Mouse (Mus musculus): Measurements from ENCODE around the gene Muc1. TPM values are rescaled to one million over a fixed set of nuclear protein-coding genes. Genes with fewer than 3 reads are reported as not detected.

Muc1 gene
- polyA plus RNA-seq (2017; shearing (Covaris generic)): not detected

DNA sequence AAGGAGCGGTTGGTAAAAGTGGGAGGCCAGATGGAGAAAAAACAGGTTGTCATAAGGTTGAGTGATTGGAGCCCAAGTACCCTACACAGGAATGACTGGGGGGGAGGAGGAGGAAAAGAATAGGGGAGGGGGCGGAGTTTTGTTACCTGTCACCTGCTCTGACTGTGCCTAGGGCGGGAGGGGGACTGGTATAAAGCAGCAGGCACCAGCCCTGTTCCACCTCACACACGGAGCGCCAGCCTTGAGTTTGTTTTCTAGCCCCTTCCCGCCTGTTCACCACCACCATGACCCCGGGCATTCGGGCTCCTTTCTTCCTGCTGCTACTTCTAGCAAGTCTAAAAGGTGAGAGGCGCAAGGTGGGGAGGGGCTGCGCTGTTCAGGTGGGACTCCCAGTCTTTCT, at the start of gene Muc1:
TSS of gene Muc1 (plus strand) at position 222 of the 400 bp plus-strand sequence.

GRCm38 (mm10) chr3:89183058-89183958, 45.5 kb upstream of the Muc1 start, which contains the start of gene Fam189b:
TSS of gene Fam189b (plus strand) at chr3:89183143.

DNA sequence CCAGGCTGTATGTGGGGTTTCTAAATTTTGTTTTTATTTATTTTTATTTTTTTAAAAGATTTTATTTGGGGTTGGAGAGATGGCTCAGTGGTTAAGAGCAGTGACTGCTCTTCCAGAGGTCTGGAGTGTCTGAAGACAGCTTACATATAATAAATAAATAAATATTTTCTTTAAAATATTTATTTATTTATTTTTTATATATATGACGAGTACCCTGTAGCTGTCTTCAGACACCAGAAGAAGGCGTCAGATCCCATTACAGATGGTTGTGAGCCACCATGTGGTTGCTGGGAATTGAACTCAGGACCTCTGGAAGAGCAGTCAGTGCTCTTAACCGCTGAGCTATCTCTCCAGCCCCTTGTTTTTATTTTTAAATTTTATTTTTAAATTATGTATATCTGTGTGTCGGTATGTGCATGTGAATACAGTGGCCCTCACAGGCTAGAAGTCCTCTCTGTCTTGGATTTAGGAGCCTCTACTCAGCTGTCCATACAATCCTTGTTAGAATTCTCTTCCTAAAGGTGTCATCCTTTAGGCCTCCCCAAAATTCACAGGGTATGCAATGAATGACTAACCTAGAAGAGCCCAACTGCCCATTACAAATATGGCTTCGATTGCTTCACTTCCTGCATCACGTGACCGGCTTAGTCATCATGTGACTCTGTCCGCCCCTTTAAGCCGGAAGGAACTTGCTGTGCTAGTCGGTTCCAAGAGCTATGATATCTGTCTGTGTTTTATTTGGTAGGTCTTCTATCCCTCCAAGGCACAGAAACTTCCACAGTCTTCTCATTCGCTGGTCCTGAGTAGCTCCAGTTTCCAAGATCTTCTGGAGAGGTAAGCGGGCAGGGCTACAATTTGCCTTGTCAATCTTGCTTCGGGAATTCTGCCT, 26.4 kb upstream of the Muc1 start, which contains the start of gene Gba:
TSS of gene Gba (plus strand) at position 676 of the 889 bp plus-strand sequence.

GRCm38 (mm10) chr3:89214681-89215411, 14.0 kb upstream of the Muc1 start, which contains the start of gene Thbs3:
TSS of gene Thbs3 (plus strand) at chr3:89215180.

GRCm38 (mm10) chr3:89226900-89227299, 2.0 kb upstream of the Muc1 start, which contains the start of gene Mtx1:
TSS of gene Mtx1 (minus strand) at chr3:89227088.

GRCm38 (mm10) chr3:89245688-89246171, 16.9 kb downstream of the Muc1 start, which contains the start of gene Krtcap2:
TSS of gene Krtcap2 (plus strand) at chr3:89245966.

GRCm38 (mm10) chr3:89246261-89247100, 17.6 kb downstream of the Muc1 start, which contains the start of gene Trim46:
TSS of gene Trim46 (minus strand) at chr3:89246309.

DNA sequence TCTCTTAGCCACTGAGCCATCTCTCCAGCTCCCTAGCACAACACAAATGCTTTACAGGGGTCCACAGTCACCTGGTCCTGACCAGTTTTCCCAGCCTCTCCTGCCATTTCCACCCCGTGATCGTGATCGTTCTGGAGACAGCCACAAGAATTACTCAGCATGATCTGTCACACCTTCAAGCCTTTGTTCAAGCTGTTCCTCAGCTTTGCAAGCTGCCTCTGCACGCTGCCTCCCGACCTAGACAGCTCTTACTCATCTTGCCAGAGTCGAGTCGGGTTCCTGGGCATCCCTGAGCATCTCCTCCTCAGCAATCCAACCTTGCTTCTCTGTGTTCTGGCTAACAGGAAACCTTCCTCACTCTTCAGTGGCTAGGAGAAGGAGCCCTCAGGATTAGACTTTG, 30.2 kb downstream of the Muc1 start, which contains the start of gene Dpm3:
TSS of gene Dpm3 (plus strand) at position 283 of the 400 bp plus-strand sequence.

GRCm38 (mm10) chr3:89270051-89270755, 41.3 kb downstream of the Muc1 start, which contains the start of gene Slc50a1:
TSS of gene Slc50a1 (minus strand) at chr3:89270570.

DNA sequence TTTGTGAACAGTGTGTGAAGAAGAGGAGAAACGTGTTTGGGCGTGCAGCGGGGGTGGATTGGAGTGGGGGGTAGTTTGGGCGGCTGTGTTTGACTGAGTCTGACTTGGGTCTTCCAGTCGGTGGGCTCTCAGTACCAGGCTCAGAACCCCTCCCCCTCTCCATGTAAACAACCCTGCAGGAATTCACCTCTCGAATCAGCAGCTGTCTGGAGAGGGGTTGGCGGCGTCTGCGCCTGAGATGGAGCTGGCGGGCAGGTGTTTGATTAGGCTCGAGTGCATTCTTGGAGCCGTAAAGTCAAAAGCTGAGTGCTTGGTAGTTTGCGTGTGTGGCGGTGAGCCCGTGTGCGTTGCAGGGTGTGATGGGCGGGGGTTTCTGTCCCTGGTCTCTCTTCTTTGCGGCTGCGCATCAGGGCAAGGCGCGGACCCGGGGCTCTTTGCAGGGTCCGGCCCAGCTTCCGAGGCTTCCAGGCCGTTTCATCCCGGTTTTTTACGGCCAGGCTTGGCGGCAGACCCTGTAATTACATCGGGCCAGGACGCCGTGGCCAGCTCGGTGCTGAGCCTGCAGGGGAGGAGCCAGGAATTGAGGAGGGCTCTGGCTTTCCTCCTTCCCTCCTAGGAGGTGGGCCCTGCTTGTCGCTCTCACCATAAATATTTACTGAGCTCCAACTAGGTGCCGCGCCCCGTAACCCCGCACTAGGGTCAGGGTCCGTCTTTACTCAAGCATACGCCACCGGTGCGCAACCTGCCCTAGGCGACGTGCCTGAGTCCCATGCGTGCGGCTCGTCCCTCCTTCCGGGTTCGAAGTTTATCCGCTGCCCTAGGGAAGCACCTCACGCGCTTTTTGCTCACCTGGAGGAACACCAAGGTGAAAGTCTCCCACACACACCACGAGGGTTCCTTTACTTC, 52.0 kb downstream of the Muc1 start, which contains the start of gene Efna1:
TSS of gene Efna1 (minus strand) at position 537 of the 906 bp plus-strand sequence.

Other genes with a start within 250 kb of the Muc1 start
- gene Rusc1, start 135.7 kb upstream of the Muc1 start, polyA plus RNA-seq (2017; shearing (Covaris generic)): 55.7 TPM
- gene Gm43738, start 128.0 kb upstream of the Muc1 start, polyA plus RNA-seq (2017; shearing (Covaris generic)): not detected
- gene Fdps, start 127.1 kb upstream of the Muc1 start, polyA plus RNA-seq (2017; shearing (Covaris generic)): 69.4 TPM
- gene Pklr, start 92.9 kb upstream of the Muc1 start, polyA plus RNA-seq (2017; shearing (Covaris generic)): not detected
- gene Hcn3, start 68.9 kb upstream of the Muc1 start, polyA plus RNA-seq (2017; shearing (Covaris generic)): 2.3 TPM
- gene Clk2, start 64.3 kb upstream of the Muc1 start, polyA plus RNA-seq (2017; shearing (Covaris generic)): 106 TPM
- 217 TPM for gene Scamp3, start 51.6 kb upstream of the Muc1 start, polyA plus RNA-seq (2017; shearing (Covaris generic))
- 143 TPM for gene Fam189b, start 45.9 kb upstream of the Muc1 start, polyA plus RNA-seq (2017; shearing (Covaris generic))
- 72.7 TPM for gene Gba, start 26.1 kb upstream of the Muc1 start, polyA plus RNA-seq (2017; shearing (Covaris generic))
- gene Thbs3, start 13.9 kb upstream of the Muc1 start, polyA plus RNA-seq (2017; shearing (Covaris generic)): 1.5 TPM
- gene Mtx1, start 2.0 kb upstream of the Muc1 start, polyA plus RNA-seq (2017; shearing (Covaris generic)): 102 TPM
- gene Krtcap2, start 16.9 kb downstream of the Muc1 start, polyA plus RNA-seq (2017; shearing (Covaris generic)): 161 TPM
- gene Trim46, start 17.3 kb downstream of the Muc1 start, polyA plus RNA-seq (2017; shearing (Covaris generic)): 1.1 TPM
- 74.9 TPM for gene Dpm3, start 30.3 kb downstream of the Muc1 start, polyA plus RNA-seq (2017; shearing (Covaris generic))
- gene Slc50a1, start 41.5 kb downstream of the Muc1 start, polyA plus RNA-seq (2017; shearing (Covaris generic)): 189 TPM
- not detected for gene Efna1, start 52.1 kb downstream of the Muc1 start, polyA plus RNA-seq (2017; shearing (Covaris generic))
- gene Efna3, start 93.9 kb downstream of the Muc1 start, polyA plus RNA-seq (2017; shearing (Covaris generic)): not detected
- 0.21 TPM for gene Efna4, start 109.0 kb downstream of the Muc1 start, polyA plus RNA-seq (2017; shearing (Covaris generic))
- gene Adam15, start 120.9 kb downstream of the Muc1 start, polyA plus RNA-seq (2017; shearing (Covaris generic)): 11.3 TPM
- 0.20 TPM for gene Dcst2, start 132.9 kb downstream of the Muc1 start, polyA plus RNA-seq (2017; shearing (Covaris generic))
- gene Dcst1, start 136.2 kb downstream of the Muc1 start, polyA plus RNA-seq (2017; shearing (Covaris generic)): 0.25 TPM
- gene Zbtb7b, start 165.7 kb downstream of the Muc1 start, polyA plus RNA-seq (2017; shearing (Covaris generic)): 14.2 TPM
- 0.31 TPM for gene Lenep, start 173.7 kb downstream of the Muc1 start, polyA plus RNA-seq (2017; shearing (Covaris generic))
- 25.3 TPM for gene Flad1, start 182.8 kb downstream of the Muc1 start, polyA plus RNA-seq (2017; shearing (Covaris generic))
- gene Cks1b, start 189.3 kb downstream of the Muc1 start, polyA plus RNA-seq (2017; shearing (Covaris generic)): 10.2 TPM
- gene Shc1, start 189.4 kb downstream of the Muc1 start, polyA plus RNA-seq (2017; shearing (Covaris generic)): 79.2 TPM
- 47.2 TPM for gene Pygo2, start 201.2 kb downstream of the Muc1 start, polyA plus RNA-seq (2017; shearing (Covaris generic))
- 82.6 TPM for gene Pbxip1, start 207.6 kb downstream of the Muc1 start, polyA plus RNA-seq (2017; shearing (Covaris generic))
- 9.9 TPM for gene Pmvk, start 225.5 kb downstream of the Muc1 start, polyA plus RNA-seq (2017; shearing (Covaris generic))